Mouse (Mus musculus): ENCODE results near the gene Kif28.
"Not testable (repeated sequence)": the region's sequence is repeated elsewhere in the genome, so short reads cannot be mapped to it uniquely, and the experiment has no call there.

Kif28 gene

DNA sequence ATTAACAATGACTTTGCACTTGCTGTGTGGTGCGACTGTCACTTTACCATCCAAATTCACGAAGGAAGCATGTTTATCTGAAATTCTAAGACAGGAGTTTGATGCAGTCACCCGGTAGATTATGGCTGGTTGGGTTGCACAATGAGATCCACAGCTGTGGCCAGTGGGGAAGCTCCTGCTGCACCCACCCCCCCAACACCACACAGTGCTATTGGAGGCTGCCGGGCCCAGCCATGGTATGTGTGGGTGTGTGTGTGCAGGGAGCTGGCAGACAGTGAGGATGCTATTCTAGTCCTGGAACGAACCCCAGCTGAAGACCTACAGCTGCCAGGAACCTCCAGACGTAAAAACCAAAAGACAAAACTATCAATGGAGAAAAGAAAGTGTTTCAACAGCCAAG is 35.7 kb downstream of the Kif28 start:
- 0 out of 2 replicates have a peak, but pooled peaks have one; percentile 61 for ATAC-seq (ENCODE audit: insufficient number of reproducible peaks, low FRiP score, low TSS enrichment)

DNA sequence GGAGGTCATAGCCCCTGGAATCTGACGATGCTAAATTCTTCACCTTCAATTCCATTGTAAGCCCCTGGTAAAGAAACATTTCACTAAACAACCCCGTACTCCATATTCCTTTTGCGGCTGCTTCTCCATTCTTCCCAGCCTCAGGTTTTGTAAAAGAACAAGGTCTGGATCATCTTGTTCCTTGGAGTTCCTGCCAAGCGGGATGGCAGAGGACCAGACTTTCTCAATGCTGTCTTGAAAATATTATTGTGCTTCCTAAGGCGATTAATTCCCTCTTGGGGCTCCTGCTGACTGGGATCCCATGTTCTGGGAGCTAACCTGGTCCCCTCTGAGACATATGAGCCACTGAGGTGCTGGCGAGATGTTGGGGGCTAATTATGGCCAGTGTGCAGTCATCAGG is 39.9 kb downstream of the Kif28 start:
- no peak for ATAC-seq (ENCODE audit: insufficient number of reproducible peaks, low FRiP score, low TSS enrichment)

DNA sequence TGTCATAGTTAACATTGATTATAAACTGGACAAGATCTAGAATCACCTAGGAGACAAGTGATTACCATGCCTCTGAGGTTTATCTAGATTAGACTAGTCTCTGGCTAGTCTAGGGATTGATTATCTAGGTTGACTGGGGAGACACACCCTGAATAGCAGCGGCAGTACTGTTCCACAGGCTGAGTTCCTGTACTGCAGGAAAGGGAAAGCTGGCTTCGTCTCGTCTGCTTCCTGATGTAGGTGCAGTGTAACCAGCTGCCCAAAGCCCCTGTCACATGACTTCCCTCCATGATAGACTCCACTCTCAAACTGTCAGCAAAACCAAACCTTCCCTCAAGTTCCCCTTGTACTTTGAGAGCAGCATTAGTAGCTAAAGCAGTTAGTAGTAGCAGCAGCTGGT is 40.9 kb downstream of the Kif28 start:
- ATAC-seq (ENCODE audit: insufficient number of reproducible peaks, low FRiP score, low TSS enrichment), result no peak

DNA sequence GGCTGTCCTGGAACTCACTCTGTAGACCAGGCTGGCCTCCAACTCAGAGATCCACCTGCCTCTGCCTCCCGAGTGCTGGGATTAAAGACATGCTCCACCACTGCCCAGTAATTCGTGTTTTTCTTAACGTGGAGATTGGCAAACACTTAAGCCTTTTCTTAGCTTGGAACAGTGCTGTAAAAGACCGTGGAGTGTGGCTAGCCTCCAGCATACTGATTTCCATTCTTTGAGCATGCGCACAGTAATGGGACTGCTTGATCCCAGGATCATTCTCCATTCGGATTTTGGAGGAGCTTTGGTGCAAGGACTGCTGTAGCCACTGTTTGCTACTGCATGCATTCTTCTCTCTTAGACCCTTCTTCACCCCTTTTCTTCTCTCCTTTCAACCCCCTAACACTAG is 55.6 kb downstream of the Kif28 start:
- no peak for ATAC-seq (ENCODE audit: insufficient number of reproducible peaks, low FRiP score, low TSS enrichment)

DNA sequence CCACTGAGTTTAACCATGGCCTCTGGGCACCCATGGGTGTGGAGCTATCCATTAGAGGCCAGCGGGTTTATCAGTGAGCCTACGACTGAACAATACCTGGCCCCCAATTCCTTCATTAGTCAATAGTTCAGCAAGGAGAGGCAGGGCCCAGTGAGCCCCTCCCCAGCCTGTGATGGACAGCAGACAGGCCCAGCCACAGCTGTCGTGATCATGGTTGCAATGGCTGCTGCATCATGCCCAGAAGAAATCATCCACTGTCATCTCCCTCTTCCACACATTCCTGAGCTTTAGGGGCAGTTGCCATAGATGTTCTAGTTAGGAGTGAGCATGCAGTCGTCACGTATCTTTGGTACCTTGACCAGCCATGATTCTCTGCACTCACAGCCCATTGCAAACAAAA is 56.2 kb downstream of the Kif28 start:
- no peak for ATAC-seq (ENCODE audit: insufficient number of reproducible peaks, low FRiP score, low TSS enrichment)

DNA sequence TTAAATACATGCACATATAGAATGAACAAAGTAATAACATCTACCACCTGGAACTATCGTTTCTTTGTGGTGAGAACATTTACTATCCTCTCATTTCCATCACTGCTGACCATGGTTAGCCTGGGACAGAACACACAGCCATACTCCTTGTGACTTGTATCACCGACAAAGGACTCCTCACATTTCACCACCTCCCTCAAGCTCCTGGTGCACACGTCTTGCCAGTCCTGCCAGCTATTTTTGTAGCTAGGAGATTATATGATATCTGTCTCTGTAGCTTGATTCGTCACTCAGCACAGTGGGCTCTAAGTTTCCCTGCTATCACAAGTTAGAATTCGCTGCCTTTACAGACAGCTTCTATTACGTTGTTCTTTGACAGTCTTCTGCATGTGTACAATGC is 56.7 kb downstream of the Kif28 start:
- no peak for ATAC-seq (ENCODE audit: insufficient number of reproducible peaks, low FRiP score, low TSS enrichment)

DNA sequence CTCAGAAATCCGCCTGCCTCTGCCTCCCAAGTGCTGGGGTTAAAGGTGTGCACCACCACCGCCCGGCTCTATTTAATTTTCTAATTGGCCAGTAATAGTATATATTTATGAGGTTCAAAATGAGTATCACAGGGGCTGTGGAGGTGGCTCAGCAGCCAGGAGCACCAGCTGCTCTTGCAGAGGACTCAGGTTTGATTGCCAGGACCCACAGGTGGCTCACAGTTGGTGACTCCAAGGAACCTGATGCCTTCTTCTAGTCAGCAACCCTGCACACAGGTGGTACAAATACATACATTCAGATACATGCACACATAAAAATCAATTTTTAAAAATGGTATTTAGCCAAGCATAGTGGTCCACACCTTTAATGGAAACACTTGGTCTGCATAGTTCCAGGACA is 57.1 kb downstream of the Kif28 start:
- no peak for ATAC-seq (ENCODE audit: insufficient number of reproducible peaks, low FRiP score, low TSS enrichment)

DNA sequence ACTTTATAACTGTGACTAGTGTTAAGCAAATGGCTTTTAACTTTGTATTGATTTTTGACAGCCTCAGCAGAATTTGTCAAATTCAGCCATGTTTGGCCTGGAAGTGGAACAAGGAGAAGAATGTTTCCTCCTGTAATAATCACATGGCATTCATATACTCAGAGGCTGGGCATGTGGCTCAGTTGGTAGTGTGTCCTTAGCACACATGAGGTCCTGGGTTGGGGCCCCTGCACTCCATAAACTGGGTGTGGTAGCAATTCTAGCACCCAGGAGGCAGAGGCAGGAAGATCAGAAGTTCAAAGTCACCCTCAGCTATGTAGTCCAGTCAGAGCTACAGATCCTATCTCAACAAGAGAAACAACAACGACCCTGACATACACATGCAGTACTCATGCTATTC is 57.8 kb downstream of the Kif28 start:
- ATAC-seq (ENCODE audit: insufficient number of reproducible peaks, low FRiP score, low TSS enrichment), result no peak

DNA sequence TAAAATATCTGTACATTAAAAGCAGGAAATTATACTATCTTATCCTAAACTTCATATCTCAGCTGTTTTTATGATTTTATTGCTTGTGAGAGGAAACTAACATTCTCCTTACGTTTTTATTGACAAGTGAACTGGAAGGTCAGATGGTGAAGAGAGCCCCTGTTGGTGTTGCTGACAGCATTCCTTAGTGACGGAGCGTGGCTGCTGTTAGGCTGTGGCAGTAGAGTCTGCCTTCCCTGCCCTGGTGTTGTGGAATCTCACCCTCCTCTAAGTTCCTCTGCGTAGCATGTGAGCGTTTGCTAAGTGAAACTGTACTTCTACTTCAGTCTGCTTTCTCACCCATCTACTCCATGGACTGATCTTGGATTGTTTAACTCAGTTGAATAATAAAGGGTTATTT is 58.3 kb downstream of the Kif28 start:
- no peak for ATAC-seq (ENCODE audit: insufficient number of reproducible peaks, low FRiP score, low TSS enrichment)

DNA sequence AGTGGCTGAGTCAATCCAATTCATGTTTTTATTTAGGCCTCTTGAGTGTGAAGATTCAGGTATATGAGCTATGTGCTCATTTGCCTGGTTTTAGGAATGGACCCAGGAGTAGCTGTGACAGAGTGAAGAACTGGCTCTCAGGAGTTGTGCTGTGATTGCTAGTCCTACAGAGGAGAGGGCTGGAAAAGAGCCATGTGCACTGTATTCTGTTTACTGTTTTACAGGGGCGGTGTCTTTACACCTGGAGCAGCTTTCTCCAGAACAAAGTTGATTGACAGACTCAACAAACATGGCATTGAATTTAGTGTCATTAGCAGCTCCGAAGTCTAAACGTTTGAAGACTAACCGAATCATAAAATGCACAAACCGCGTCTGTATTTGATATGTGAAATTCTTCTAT is 58.7 kb downstream of the Kif28 start:
- no peak for ATAC-seq (ENCODE audit: insufficient number of reproducible peaks, low FRiP score, low TSS enrichment)

DNA sequence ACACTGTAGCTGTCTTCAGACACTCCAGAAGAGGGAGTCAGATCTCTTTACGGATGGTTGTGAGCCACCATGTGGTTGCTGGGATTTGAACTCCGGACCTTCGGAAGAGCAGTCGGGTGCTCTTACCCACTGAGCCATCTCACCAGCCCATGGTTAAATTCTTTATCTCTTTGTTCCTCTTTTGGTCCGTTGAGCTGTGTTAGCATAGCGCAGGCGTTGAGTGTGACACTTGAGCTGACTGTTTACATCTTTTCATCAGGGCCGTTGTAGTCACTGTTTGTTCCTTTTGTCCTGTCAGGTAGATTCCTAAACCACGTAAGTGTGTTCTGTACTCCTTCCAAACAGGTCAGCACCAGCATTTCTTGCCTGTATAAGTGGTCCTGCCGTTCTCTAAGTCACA is 62.3 kb downstream of the Kif28 start:
- not testable (repeated sequence) for ATAC-seq (ENCODE audit: insufficient number of reproducible peaks, low FRiP score, low TSS enrichment)

DNA sequence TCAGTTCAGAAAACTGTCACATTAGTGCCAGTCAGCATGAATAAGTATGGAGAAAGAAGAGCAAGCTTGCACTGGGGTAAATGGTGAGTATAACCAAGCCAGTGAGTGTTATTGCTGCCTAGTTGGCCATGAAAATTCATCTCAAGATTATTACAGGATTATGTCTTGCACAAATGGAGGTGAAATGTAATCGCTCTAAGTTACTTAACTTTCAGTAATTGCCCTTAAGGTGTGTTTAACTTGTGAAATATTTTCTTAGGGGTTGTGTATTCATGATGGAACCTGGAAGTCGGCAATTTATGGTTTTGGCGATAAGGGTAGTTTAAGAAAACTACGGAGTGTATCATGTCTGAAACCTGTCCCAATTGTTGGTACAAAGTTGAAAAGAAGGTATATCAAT is 65.7 kb downstream of the Kif28 start:
- no peak for ATAC-seq (ENCODE audit: insufficient number of reproducible peaks, low FRiP score, low TSS enrichment)

DNA sequence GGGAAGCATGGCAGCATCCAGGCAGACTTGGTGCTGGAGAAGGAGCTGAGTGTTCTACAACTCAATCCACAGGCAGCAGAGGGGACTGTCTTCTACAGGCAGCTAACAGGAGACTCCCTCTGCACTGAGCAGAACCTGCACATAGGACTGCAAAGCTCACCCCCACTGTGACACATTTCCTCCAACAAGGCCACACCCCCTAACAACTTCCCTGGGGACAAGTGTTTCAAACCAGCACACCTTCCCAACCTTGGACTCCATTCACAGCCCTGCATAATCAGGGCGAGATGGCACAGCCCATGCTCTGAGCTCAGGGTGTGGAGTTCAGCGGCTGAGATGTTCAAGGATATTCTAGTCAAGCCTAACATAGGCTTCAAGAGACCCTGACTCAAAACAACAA is 68.0 kb downstream of the Kif28 start:
- no peak for ATAC-seq (ENCODE audit: insufficient number of reproducible peaks, low FRiP score, low TSS enrichment)

DNA sequence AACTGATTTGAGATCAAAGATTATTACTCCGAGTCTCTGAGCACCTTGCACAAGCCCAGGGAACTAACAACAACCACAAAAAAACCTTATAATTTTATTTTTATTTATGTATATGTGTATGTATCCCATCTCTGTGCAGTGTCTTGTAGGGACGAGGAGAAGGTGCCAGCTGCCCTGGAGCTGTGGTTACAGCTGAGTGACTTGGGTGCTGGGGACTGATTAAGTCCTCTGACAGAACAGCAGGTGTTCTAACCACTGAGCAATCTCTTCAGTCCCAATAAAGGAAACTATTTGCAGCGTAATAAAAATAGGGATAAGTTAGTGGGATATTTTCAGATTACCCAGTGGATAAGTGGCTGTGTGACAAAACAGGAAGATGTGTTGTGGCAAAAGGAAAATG is 70.7 kb downstream of the Kif28 start:
- no peak for ATAC-seq (ENCODE audit: insufficient number of reproducible peaks, low FRiP score, low TSS enrichment)

DNA sequence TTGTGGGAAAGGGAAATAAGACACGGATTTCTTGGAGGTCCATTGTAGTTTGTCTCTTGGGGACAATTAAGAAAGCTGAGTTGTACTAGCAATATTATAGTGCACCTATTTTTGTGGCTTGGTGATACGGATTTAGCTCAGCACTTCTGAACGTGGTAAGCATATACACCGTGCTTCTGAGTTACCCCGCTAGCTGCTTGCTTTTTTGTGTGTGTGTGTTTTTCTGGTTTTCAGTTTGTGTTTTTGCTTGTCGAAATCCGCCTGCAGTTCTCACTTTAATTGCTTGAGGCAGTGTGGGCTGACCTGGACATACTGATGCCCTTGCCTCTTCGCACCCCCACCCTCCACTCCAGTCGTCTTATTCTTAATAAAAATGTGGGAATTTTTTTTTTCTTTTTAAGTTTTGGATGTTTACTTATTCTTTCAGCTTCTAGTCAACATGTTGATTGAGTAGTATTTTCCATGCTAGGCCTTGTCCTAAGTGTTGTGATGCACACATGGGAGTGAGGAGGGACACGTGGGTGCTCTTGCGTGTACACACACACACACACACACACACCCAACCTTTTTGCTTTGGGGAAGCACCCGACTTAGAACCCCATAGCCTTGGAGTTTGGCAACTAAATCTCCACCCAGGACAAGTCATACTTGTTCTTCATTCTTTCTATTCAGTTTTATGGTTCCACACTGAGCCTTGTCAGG is 76.1 kb downstream of the Kif28 start:
- ATAC-seq (ENCODE audit: insufficient number of reproducible peaks, low FRiP score, low TSS enrichment), result no peak

DNA sequence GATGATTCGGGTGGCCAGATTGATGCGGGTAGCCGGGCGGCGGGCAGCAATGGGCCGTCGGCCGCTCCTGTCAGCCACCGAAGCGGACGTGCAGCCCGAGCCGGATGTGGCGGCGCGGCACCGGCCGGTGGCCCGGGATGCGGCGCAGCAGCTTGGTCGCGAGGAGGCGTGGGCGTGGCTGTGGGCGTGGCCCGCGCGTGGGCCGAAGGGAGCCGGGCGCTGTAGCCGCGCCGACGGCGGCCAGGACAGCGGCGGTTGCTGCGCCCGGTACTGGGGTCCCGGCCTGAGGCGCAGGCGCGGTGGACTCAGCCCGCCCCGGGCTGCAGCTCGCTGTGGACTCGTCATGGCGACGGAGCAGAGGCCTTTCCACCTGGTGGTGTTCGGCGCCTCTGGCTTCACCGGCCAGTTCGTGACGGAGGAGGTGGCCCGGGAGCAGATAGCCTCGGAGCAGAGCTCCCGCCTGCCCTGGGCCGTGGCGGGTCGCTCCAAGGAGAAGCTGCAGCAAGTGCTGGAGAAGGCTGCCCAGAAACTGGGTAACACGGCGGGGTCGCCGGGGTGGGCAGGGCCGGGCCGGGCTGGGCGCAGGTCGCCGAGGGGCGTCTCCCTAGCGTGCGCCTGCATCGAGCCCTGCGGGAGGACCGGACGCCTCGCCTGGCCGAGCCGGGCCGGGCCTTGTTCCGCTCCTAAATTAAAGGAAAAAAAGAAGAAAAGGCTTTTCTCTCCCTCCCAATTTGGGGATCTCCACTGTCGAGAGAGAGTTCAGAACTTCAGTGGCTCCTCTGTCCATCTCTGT is 76.9 kb downstream of the Kif28 start, which contains the start of gene Sccpdh:
Sccpdh (plus strand) TSS at position 198 of the 793 bp plus-strand sequence.
- peak; percentile 86 for ATAC-seq (ENCODE audit: insufficient number of reproducible peaks, low FRiP score, low TSS enrichment)

DNA sequence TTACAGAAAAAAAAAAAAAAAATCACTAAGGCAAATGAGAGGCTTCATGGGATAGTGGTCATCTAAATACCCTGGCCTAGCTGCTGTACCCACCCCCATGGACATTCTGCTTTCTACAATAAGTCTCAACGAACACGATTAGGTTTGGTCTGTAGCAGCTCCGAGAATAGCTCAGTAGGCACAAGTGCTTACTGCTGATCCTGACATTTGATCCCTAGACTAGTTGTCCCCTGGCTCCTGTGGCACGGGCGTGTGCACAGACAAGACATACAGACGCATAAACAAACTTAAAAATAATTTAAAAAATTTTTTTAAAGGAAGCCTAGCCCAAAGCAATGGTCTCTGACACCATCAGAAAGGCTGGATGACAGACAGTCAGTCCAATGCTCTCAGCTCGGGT is 77.6 kb downstream of the Kif28 start:
- ATAC-seq (ENCODE audit: insufficient number of reproducible peaks, low FRiP score, low TSS enrichment), result no peak

DNA sequence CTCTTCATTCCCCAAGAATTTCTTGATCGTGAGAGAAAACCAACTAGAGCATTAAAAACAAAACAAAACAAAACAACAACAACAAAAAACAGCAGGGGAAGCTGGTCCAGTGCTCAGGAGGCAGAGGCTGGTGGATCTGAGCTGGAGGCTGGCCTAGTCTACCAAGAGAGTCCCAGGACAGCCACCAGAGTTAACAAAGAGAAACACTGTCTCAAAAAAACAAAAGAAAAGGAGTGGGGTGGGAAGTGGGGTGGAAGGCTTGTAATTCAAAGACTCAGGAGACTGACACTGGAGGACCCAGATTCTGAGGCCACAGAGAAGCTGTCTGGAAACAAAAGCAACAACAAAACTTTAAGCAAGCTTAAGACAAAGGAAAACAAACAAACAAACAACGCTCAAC is 78.1 kb downstream of the Kif28 start:
- ATAC-seq (ENCODE audit: insufficient number of reproducible peaks, low FRiP score, low TSS enrichment), result no peak

DNA sequence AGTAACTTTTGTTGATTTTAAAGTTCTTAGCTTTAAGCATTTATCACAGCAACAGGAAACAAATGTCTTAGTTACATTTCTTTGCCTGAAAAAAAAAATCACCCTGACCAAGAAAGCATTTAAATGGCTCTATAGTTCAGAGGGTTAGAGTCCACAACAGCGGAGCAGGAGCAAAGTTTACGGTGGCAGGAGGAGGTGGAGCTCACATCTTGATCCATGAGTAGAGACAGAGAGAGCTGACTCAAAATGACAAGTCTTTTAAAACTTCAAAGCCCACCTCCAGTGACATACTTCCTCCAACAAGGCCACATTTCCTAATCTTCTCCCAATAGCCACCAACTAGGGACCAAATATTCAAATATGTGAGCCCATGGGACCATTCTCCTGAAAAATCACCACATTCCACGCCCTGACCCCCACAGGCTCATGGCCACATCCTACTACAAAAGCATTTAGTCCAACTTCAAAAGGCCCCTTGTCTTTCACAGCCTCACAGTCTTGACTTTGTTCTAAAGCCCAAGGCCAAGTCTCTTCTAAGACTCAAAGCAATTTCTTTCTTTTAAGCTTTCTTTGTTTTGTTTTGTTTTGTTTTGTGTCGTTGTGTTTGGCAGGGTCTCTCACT is 80.7 kb downstream of the Kif28 start:
- ATAC-seq (ENCODE audit: insufficient number of reproducible peaks, low FRiP score, low TSS enrichment), result no peak

DNA sequence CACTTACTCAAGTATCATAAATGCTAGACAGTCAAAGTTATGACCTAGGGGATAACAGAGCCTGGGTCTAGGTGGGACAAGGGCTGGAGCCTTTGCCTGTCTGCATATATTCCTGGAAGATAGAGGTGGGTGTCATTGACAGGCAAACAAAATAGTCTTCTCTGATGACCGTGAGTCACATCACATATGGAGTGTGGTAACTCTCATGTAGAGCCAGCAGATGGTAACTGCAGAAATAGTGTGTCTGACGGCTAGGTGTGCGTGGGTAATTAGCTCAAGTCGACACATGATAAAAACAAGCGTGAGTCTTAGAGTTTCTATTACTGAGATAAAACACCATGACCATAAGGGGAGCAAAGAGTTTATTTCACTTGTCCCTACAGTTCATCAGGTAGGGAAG is 82.0 kb downstream of the Kif28 start:
- ATAC-seq (ENCODE audit: insufficient number of reproducible peaks, low FRiP score, low TSS enrichment), result no peak

DNA sequence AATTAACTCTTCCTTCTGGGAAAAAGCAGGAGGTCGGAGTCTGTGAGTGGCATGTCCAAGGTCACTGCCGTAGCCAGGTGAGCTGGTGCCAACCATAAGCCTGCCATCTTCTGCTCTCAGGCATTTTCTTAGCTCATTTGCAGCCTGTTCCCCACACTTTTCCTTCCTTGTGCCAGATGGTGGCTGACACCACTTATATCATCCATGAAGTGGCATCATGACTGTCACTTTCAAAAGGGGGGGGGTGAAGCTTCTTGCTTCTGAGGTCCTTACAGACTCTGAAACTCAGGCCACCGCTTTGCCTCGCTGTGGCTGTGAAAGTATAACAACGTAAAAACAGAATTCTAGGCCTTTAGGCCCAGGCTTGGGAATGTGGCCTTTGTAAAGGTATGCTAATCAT is 93.8 kb downstream of the Kif28 start:
- ATAC-seq (ENCODE audit: insufficient number of reproducible peaks, low FRiP score, low TSS enrichment), result no peak

DNA sequence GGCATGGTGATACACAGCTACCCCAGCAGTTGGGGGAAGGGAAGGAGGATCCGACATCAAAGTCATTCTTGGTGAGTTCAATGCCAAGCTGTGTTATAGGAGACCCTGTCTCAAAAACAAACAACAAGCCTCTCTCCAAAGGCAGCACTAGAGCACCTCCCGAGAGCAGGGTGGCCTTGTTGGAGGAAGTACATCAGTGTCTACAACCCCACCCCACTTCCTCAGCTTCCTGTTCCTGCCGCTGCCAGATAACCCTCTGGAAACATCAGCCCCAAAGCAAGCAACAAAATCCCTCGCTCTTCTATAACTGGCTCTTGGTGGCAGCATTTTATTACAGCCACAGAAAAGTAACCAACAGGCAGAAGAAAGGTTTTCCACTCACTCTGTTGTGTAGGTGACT is 94.8 kb downstream of the Kif28 start:
- ATAC-seq (ENCODE audit: insufficient number of reproducible peaks, low FRiP score, low TSS enrichment), result no peak
